Mouse (Mus musculus) left cerebral cortex, postnatal 10 days (tissue): ENCODE data around the gene H2afv. TPM values are rescaled to one million over a fixed set of nuclear protein-coding genes. Genes with fewer than 3 reads are reported as not detected.

Source experiments
- DNase-seq, 2 experiments: peaks; one replicate each; pipeline ENCODE4 v3.0.0; 2021 to 2022; ENCODE audit warnings: low spot score in 2 of 2, mixed read lengths in 1 of 2; ENCODE audit errors: extremely low spot score in 1 of 2
- intact Hi-C: fragments of 180-260 bp; cut with DNase I; formaldehyde crosslinking; loops from one replicate; pipeline ENCODE4 v1.15.1; 2025
- microRNA-seq: library from miRNA; unstranded; fragments of <30 nt; microRNA quantifications from one replicate; pipeline ENCODE4 v1.2.0, GENCODE M21; 2022
- total RNA-seq, 2 experiments: library from RNA; stranded (reverse); gene quantifications; 2 replicates each; pipeline ENCODE4 v1.2.3; 2021

H2afv gene
- total RNA-seq, 2 experiments from 2014 or later = 26.6 to 28.9 TPM

DNA sequence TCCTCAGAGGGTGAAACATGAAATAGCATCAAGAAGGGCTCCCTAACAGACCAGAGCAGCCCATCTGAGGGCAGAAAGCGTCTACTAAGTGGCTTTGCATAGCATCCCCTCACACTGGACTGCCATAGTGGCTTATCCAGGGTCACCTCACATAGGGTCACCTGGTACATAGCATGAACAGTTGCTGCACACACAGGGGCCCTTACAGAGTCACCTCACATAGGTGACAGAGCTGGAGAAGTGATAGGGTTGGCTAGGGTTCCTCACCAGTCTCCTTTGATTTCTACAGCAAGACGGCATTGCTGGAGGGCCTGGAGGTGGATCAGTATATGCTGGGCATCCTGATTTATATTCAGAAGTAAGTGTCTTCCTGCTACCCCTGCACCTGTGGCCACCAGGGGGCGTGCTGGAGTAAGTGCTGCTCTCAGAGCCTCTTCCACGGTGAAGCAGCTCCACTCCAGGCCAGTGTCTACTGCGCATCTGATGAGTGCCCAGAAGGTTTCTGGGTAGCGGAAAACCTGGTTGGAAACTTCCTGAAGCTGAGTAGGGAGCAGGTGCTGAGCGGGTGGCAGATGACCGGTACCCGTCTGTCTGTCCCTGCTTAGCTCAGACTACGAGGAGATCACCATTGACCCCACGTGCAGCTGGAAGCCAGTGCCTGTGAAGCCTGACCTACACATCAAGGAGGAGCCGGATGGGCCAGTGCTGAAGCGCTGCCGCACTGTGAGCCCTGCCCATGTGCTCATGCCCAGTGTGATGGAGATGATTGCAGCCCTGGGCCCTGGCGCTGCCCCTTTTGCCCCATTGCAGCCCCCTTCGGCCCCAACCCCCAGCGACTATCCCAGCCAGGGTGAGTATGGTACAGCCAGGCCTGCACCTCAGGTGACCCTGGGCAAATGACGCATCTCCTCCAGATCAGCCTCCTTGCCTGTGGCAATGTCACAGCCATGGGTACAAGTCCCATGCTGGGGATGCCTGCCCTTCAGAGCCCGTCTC is 41.4 kb downstream of the H2afv start:
- peak in 1 of 2 experiments; percentile 80 for DNase-seq
- intact Hi-C loops = no loop called here

DNA sequence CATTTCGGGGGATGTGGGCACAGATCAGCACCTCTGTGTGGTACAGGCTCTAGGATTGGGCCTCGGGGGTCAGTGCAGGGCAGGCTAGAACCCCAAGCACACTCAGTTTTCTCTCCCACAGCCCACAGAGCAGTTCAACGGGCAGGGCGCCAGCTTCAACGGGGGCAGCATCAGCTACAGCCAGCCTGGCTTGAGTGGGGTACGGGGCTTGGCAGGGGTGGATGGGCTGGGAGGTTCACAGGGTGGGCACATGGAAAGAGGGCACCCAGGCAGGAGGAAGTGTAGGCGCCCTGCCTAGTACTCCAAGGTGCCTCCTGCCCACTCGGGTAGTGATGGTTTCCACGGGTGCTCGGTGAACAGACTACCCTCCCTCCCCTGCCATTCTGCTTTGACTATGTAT is 46.1 kb downstream of the H2afv start:
- peak in 1 of 2 experiments; percentile 53 for DNase-seq
- intact Hi-C loops = no loop called here

DNA sequence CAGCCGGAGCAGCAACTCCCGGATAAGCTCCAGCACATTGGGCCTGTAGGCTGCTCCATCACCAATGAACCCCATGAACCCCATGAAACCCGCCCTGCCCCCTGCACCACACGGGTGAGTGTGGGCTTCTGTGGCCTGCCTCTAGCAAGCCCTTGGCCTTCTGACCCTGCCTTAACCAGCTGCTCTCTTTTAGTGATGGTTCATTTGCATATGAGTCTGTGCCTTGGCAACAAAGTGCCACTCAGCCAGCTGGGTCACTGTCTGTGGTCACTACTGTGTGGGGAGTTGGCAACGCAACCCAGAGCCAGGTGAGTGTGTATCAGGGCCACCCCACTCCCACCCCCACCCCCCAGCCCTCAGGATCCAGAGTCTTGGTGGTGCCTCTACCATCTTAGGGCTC is 48.7 kb downstream of the H2afv start:
- DNase-seq = no peak

DNA sequence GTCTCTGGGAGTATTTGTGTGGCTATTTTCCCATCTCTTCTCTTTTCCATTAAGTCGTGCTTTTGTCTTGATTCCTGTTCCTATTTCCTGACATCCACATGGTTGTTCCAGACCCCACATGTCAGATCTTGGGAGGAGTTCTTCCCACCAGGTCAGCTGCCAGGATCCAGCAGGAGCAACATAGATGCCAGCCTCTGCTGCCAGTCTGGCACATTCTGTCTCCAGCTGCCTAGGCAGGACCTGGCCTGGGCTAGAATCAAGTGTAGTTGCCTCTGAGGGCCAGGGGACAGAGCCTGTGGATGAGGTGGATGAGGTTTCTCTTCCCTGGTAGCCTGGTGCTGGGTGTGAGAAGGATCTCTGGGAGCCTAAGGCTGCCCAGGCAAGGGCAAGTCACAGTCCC is 50.4 kb downstream of the H2afv start:
- intact Hi-C loops = no loop called here
- no peak for DNase-seq

More for the DNA sequence above, 48.7 kb downstream of the H2afv start:
- intact Hi-C loops = no loop called here

DNA sequence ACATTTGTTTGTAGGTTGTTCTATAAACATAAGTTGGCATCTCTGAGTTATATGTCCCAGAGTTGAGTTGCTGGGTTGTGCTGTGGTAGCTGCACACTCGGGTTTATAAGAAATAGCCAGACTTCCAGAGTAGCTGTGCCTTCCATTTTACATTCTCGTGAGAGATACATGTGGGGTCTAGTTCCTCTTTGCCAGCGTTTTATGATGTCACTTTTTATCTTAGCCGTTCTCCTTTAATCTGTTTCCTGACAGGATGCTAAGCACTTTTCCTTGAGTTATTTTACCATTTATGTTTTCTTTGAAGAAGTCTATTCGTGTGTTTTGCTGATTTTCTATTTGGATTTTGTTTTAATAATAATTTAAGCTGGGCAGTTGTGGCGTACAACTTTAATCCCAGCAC is 51.4 kb downstream of the H2afv start:
- no peak for DNase-seq
- intact Hi-C loops = no loop called here

DNA sequence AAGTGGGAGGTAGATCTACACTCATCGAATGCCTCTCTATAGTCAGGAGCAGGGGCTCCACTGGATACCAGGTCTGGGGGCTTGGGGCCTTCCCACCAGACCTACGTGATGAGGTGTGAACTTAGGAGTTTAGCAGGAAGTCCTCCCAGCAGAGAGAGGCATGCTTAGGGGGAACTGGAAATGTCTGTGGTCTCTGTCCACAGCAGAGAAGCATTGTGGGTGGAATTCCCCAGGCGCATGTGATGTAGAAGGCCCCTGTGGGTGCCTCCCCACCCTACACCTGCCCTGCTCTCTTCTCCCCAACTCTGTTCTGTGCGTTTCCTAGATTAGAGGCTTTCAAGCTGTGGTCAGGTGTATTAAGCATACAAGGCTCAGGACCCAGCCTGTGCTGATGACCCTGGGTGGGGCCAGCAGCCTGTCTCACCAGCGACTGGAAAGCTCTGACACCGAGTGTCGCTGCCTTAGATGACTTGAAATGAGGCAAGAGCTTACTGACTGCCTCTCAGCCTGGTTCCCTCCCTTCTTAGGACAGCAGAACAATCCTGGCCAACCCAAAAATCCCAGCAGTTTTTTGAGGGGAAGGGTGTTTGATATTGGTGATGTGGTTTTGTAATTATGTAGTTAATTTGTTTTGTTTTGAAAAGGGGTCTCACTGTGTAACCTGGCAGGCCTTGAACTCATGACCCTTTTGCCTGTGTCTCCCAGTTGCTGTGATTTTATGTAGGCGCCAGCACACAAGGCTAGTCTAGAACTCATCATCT is 52.5 kb downstream of the H2afv start:
- intact Hi-C loops = no loop called here

DNA sequence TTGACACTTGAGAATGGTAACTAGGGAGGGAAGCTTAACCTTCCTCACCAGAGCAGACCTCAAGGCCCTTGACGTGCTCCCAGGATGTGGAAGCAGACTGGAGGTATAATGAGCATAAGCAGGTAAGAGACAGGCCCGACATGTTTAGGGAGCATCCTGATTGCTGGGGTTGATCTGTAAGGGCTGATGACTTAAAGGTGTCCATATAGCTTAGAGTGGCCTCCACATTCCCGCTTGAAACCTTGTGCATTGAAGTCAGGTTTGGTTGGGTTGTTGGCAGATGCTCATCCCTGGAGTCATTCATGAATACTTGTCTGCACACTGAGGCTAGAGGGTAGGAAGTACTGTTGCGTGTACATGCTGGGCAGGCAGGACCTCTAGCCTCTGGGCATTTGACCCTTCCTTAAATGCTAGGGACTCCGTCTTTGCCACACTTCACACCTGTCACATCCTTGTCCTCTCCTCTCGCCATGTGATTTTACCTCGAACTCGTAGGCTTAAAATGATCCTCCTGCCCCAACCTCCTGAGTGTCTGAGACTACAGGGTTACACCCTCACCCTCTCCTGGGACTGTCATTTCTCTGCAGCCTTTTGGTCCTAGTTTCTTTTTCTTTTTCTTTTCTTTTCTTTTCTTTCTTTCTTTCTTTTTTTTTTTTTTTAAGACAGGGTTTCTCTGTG is 53.7 kb downstream of the H2afv start:
- DNase-seq = no peak
- intact Hi-C loops = no loop called here

More for the DNA sequence above, 52.5 kb downstream of the H2afv start:
- no peak for DNase-seq

DNA sequence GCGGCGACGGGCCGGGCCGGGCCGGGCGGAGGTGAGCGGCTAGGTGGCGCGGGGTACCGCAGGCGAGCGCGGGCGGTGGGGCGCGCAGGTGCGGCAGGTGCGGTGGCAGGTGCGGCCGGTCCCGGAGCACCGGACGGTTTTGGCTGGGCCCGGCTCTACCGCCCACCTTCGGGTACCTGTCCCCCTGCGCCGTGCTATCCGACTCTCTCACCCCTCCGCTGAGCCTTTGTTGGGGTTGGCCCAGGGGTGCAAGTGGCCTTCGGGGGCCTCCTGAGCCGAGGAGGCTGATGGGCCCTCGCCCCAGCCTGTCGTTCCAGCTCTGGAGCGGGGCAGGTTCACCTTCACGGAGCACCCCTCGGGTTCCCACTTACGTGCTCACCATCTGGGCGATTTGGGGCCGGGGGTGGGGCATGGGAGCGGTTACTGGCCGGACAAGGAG is 54.7 kb downstream of the H2afv start:
- DNase-seq = peak in 1 of 2 experiments; percentile 42
- intact Hi-C loops = no loop called here

DNA sequence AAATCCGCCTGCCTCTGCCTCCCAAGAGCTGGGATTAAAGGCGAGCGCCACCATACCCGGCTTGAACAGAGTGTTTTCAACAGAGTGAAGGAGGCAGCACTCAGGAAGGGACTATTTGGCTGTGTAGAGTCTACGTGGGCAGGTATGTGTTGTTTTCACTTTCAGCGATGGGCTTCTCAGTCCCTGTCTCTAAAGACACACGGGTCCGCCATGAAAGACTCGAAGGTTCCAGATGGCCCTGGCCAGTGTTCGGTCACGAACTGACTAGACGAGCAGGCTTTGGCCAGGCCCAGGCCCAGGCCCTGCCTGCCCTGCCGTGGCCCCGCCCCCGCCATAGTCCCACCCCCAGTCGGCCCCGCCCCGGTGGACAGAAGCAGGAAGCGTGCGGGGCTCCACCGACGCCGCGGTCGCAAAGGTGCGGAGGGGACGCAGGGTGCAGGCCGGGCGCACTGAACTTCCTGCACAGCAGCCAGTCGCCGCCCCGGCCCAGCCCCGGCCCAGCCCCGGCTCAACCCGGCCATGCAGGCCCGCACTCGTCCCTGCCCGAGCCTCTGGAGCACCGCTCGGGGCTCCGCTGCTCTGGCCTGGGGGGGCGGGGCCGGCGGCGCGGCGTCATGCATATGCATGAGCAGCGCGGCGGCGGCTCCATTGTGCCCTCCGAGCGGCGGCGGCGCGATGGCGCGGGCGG is 55.4 kb downstream of the H2afv start, which contains the start of gene Zmiz2:
Zmiz2 (plus strand) TSS at position 349 of the 688 bp plus-strand sequence.
- DNase-seq = peak; percentile 84 to 98
- intact Hi-C loops = no loop called here

DNA sequence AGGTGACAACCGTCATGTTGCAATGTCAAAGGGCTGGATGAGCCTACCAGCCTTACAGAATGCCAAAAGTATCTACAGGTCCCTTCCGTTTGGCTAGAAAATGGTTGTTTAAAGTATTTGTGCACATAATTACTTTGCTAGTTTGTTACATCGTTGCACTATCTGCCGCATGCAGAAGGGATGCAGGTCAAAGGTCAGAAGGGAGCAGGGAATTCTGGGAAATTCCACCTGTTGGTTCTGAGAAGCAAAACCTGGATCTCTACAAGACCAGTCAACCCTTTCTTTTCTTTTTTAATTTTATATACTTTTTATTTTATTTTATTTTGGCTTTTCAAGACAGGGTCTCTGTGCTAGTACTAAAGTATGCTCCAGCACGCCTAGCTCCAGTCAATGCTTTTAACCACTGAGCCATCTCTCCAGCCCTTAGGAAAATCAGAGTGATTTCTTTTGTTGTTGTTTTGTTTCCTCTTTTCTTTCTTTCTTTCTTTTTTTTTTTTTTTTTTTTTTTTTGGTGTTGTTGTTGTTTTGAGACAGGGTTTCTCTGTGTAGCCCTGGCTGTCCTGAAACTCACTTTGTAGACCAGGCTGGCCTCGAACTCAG is 56.0 kb downstream of the H2afv start:
- intact Hi-C loops = no loop called here
- no peak for DNase-seq

DNA sequence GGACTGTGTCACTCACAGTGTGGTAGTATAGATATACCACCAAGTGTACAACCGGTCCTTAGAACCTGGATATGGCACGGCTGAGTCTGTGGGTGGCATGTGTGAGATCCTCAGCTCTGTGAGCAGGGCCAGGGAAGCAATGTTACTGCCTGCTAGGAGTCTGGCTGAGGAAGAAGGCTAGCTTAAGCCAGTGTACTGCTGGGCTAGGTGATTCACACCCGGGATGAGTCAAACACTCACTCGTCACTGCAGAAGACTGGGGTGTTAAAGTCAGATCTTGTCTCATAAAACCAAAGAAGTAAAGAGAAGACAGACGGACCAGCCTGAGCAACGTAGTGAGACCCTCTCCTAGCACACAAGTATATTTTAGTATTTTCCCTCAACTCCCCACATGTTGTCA is 63.3 kb downstream of the H2afv start:
- no peak for DNase-seq
- intact Hi-C loops = no loop called here

Small RNAs within 50 kb of the gene (microRNA-seq; reads per million reads assigned to microRNA genes)
- gene Gm22123 (not detected), gene Mir7651 (1.4 reads per million)

Other genes with a start within 250 kb of the H2afv start
- gene A730071L15Rik, start 244.4 kb downstream of the H2afv start, total RNA-seq = not detected
- 100 to 1,000 TPM; 125 to 131 TPM for gene Nudcd3, start 244.0 kb downstream of the H2afv start, total RNA-seq
- gene Npc1l1, start 214.3 kb downstream of the H2afv start, total RNA-seq = under 1 TPM; 0.41 to 0.49 TPM
- gene Ddx56, start 176.7 kb downstream of the H2afv start, total RNA-seq = 10 to 100 TPM; 44.6 to 51.0 TPM
- 10 to 100 TPM; 65.8 to 66.0 TPM for gene Tmed4, start 169.6 kb downstream of the H2afv start, total RNA-seq
- 100 to 1,000 TPM; 230 to 235 TPM for gene Ogdh, start 152.8 kb downstream of the H2afv start, total RNA-seq
- 100 to 1,000 TPM; 199 to 203 TPM for gene Zmiz2, start 55.4 kb downstream of the H2afv start, total RNA-seq
- 1,000 to 10,000 TPM; 2,299 to 2,355 TPM for gene Ppia, start 29.0 kb downstream of the H2afv start, total RNA-seq
- 100 to 1,000 TPM; 276 to 277 TPM for gene Purb, start 31.5 kb upstream of the H2afv start, total RNA-seq
- under 1 TPM; 0.51 to 0.85 TPM for gene Myo1g, start 76.5 kb upstream of the H2afv start, total RNA-seq
- gene Ccm2, start 102.4 kb upstream of the H2afv start, total RNA-seq = 10 to 100 TPM; 57.7 to 60.9 TPM
- gene Nacad, start 161.6 kb upstream of the H2afv start, total RNA-seq = 10 to 100 TPM; 78.1 to 82.5 TPM
- gene Tbrg4, start 181.6 kb upstream of the H2afv start, total RNA-seq = 10 to 100 TPM; 48.5 to 55.3 TPM
- not detected for gene Wap, start 194.2 kb upstream of the H2afv start, total RNA-seq
- 10 to 100 TPM; 34.5 to 46.0 TPM for gene Ramp3, start 214.1 kb upstream of the H2afv start, total RNA-seq